Mouse (Mus musculus): Measurements from ENCODE around the gene Shroom3.

GRCm38 (mm10) chr5:92927667-92928066 lies 244.4 kb downstream of the Shroom3 start:
- TF ChIP-seq ZKSCAN1 (IDR thresholded peaks at IDR 0.05; ENCODE audit: borderline replicate concordance, low read depth, low read length) (no peak), E2F4 (IDR thresholded peaks at IDR 0.05; ENCODE audit: insufficient replicate concordance, low read depth, low read length) (no peak), EP300 (IDR thresholded peaks at IDR 0.05; ENCODE audit: low read length) (no peak), POLR2A (IDR thresholded peaks at IDR 0.05; ENCODE audit: low read depth, low read length) (no peak)
